Mouse (Mus musculus) CD8-positive naive resting alpha-beta T cell, adult 2 months (primary cell): ENCODE measurements around the gene Bloc1s5.
"Not testable (repeated sequence)": the region's sequence is repeated elsewhere in the genome, so short reads cannot be mapped to it uniquely, and the experiment has no call there.

Source experiments
- DNase-seq, 2 experiments: peaks; one replicate each; pipeline ENCODE4 v3.0.0; 2022; ENCODE audit warnings: low read depth in 2 of 2, low spot score in 2 of 2

Bloc1s5 gene

GRCm38 (mm10) chr13:38634800-38635269 lies at the start of gene Bloc1s5:
Bloc1s5 (minus strand) TSS chr13:38635109.
- DNase-seq, result peak; percentile 82 to 88

GRCm38 (mm10) chr13:38672336-38672735 lies 37.4 kb upstream of the Bloc1s5 start:
- DNase-seq, result no peak

DNA sequence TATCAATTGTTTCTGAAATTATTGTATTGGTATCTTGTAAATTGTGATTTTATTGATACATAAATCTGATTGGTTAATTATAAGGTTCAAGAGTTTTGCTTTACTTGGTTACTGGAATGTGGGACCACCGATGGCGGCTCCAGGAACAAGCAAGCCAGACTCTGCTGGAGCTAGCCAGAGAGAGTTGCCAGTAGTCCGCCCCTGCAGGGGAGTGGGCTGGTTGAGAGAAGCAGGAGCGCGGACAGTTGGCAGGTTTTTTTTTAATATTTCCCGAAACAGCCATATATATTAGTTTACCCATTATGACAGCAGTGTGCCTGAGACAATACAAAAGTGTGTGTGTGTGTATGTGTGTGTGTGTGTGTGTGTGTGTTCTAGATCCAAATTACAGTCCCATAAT lies 36.5 kb upstream of the Bloc1s5 start:
- not testable (repeated sequence) for DNase-seq

GRCm38 (mm10) chr13:38670051-38670450 lies 35.1 kb upstream of the Bloc1s5 start:
- DNase-seq, result no peak

DNA sequence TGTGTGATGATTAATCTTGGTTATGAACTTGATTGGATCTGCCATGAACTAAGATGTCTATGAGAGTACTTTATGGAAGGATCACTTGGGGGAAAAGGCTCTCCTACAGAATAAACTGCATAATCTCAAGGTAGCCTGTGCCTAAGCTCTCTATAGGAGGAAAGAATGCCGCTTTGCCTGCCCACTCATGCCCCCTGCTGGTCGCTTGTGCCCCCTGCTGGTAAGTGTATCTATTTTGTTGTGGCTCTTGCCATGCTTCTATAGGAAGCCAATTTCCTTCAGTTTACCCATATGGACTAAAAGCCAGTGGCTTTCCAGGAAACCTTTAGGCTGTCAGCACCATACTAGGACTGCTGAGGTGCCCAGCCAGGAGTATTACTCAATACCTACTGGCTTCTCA lies 33.6 kb upstream of the Bloc1s5 start:
- peak; percentile 58 to 69 for DNase-seq

GRCm38 (mm10) chr13:38664753-38665152 lies 29.8 kb upstream of the Bloc1s5 start:
- DNase-seq, result no peak

DNA sequence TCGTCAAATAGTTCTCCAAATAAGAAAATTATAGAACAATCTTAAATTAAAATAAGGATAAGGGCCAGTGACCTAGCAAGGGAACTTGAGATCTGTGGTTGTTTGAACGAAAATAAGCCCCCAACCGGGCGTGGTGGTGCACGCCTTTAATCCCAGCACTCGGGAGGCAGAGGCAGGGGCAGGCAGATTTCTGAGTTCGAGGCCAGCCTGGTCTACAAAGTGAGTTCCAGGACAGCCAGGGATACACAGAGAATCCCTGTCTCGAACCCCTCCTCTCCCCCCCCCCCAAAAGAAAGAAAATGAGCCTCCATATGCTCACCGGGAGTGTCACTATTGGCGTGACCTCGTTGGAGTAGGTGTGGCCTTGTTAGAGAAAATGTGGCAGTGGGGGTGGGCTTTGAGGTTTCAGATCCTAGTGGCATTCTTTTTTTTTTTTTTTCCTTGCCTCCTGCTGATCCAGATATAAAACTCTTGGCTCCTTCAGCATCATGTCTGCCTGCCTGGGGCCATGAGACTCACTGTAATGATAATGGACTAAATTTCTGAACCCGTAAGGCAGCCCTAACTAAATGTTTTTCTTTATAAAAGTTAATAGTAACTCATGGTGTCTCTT lies 24.7 kb upstream of the Bloc1s5 start:
- no peak for DNase-seq

DNA sequence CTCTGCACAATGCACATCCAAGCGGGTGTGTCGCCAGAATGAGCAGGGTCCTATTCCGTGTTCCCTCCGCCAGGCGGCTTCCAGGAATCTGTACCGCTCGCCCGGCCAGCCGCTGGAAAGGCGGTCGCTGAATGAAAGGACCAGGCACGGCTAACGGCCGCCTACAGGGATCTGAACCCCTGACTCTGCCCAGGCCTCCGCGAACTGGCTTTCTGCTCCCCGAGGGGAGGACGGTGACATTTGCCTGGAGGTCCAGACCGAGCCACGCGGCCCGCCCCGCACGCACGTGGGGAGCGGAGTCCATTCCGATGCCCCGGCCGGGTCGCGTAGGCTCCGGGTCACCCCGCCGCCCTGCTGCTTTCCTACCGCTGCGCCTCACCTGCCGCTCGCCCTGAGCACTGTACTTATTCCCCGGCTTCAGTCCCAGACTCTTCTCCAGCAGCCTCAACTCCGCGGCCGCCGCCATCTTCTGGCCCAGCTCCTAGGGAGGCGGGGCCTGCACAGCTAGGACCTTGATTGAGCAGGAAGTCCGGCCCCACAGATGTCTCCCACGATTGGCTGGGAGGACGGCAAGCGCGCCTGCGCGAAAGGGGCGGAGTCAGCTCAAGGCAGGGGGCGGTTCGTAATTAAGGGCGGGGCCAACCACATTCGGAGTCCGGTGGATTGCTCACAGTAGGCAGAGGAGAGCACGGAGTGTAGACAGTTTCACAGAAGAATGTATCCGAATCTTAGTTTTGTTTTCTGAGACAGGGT lies 23.8 kb upstream of the Bloc1s5 start, which contains the start of gene Eef1e1:
TSS of gene Eef1e1 (minus strand) at position 531 of the 753 bp plus-strand sequence.
- DNase-seq, result peak; percentile 96 to 97

DNA sequence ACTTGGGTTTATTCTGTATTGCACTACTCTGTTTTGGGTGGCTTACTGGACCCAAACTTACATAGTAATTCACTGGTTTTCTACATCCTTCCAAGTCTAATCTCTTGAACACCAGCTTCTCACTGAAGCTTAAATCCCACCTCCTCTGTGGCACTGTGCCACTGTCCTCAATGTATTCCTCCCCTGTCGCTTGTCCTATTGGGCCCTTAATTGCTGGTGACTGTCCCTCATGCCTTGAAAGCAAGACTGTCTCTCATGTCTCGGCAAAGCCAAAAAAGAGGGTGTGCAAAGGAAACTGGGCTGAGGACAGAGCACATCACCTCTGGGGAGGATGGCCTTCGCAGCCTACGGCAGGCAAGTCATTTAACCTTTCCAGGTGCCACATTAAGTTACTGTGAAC lies 23.0 kb upstream of the Bloc1s5 start:
- no peak for DNase-seq

DNA sequence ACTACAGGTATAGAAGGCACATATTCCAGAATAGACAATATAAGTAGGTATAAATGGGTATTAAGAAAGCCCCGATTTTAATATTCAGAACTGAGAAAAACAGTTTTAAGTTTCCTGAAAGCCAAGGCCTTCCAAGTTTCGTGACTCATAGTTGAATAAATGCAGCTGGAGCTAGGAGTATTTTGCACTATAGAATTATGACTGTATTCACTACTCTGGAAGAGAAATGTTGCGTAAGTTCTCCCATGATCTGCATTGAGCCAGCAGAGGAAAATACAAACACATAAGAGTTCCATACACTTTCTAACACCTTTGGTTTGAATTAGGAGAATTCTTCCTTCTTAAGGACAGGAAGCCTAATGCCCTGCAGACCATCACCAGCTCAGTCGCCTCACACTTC lies 15.4 kb upstream of the Bloc1s5 start:
- no peak for DNase-seq

DNA sequence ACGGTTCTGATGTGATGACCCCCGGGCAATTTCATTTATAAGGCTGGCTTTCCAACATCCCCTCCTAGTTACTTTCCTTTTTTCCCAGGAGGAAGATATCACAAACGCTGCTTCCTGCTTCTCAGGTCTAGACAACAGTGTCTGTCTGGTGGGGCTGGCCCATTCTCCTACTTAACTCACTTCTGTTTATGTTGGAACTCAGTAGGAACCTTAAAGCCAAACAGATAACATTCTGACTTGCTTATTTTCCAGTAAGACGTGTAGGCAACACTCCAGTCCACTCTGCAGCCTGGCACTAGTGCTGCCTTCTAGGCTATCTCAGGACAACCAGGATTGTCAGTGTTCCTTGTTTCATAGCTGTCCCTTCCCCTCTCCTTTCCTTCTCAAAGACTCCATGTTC lies 14.2 kb upstream of the Bloc1s5 start:
- no peak for DNase-seq

DNA sequence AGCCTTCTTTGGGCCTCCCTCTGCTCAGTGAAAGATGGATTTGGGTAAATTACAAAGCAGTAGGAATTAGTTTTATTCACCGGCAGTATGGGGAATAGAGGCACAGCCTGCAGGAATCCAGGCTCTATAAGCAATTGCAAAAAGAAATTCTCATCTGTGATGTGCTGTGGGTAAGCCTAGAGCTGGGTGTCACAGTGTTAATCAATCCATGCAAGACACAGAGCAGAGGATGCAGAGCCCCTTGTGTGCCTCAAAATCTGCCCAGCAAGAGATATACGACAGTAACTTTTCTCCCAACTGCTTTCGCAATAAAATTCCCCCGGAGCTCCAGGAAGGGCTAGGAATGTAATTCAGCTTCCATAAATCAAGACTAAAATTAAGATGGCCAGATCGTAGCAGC lies 6.5 kb upstream of the Bloc1s5 start:
- DNase-seq, result no peak

- DNase-seq, result no peak
These were observed 6.1 kb upstream of the Bloc1s5 start for GRCm38 (mm10) chr13:38640961-38641360.

DNA sequence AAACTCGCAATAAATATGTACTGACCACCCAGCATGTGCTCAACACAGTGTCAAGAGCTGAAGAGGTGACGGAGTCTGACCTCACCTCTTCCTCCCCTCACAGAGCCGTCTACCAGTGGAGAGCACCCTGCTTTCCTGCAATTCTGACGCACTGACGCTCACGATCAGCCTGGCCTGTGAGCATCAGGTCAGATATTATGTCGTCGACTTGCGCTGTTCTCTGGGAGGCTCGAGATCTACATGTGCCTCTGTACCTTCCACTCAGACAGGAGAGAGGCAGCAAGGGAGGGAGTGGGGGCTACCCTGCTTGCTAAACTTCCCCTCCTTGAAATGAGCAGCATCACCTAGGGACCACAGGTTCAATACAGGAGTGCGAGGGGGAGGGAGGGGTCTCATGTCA lies 3.8 kb upstream of the Bloc1s5 start:
- no peak for DNase-seq

GRCm38 (mm10) chr13:38634256-38634799 lies 581 bp downstream of the Bloc1s5 start:
- DNase-seq, result no peak

DNA sequence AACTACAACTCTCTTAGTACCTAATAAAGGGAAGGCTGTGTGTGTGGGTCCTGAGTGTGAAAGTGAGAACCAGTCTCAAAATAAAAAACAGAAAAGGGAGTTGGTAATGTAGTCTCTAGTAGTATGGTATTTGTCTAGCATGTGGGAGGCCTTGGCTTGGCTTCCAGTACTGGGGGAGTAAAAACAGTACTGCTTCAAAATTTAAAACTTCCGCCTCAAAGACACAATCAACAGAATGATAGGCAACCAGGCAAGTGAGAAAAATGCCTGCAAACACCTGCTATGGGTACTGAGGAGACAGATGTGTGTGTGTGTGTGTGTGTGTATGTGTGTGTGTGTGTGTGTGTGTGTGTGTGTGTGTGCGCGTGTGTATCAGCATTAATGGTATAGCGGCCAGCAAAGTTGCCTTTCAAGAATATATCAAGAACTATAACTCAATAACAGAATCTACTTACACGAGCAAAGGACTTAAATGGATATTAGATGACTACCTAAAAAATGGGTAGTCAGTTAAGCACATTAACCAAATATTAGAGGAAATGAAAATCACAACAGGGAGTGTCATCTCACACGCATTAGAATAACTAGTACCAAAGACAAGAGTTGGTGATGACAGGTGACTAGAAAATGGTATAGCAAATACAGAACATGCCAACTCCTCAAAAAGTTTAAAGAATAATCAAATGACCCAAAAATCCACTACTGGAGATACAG lies 1.5 kb downstream of the Bloc1s5 start:
- DNase-seq, result no peak

DNA sequence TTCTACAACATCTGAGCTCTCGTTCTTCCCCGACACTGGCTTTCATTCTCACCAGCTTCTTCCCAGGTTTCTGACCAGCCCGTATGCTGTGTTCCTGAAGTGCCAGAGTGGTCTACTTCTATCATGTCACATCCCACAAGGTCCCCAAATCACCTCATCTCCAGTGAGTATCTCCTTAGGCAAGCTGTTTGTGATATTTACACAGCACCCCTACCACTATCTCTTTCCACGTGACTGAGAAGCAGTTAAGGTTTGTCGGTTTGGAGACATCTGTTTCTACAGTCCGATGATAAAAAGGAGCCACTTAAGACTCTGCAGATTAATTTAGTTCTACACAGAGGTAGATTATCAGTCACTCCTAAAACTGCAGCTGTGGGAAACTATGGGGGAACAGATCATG lies 2.4 kb downstream of the Bloc1s5 start:
- no peak for DNase-seq

GRCm38 (mm10) chr13:38626229-38626525 lies 8.7 kb downstream of the Bloc1s5 start:
- no peak for DNase-seq

GRCm38 (mm10) chr13:38625492-38626228 lies 9.2 kb downstream of the Bloc1s5 start:
- DNase-seq, result no peak

GRCm38 (mm10) chr13:38624292-38624902 lies 10.5 kb downstream of the Bloc1s5 start:
- DNase-seq, result no peak

DNA sequence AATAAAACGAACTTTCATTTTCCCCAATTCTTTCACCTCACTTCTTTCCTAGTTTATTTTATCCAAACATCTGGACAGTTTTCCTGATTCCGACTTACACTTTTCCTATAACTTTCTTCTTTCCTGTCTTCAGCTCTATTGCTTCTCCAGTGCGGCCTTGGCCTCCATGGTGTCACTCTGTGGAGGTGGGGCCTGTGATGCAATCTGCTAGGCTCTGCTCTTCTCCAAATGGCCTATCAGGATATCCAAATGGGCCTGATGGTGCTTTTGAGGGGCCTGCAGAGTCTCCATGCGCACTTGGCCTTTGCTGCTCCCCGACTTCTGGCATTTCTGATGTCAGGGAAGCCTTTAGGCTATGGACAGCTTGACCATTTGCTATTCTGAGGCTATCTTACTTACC lies 11.6 kb downstream of the Bloc1s5 start:
- no peak for DNase-seq
